Mouse (Mus musculus): ENCODE measurements at regions not wholly inside any gene's neighbourhood (a gene's known extent, or its start where the extent isn't known, plus 50 kb on each side); places are given as distances from the start of the nearest gene placed in this dataset.

GRCm38 (mm10) chr3:58317240-58317639 is 97.3 kb upstream of the Tsc22d2 start:
- DNase-seq, result no peak

- peak; percentile 42 to 75 for DNase-seq
These were observed 95.8 kb upstream of the Tsc22d2 start for GRCm38 (mm10) chr3:58318756-58319155.

GRCm38 (mm10) chr3:58319463-58319862 is 95.1 kb upstream of the Tsc22d2 start:
- no peak for DNase-seq

- DNase-seq, result no peak
These were observed 93.7 kb upstream of the Tsc22d2 start for GRCm38 (mm10) chr3:58320812-58321211.

GRCm38 (mm10) chr3:58322322-58322721 is 92.2 kb upstream of the Tsc22d2 start:
- no peak for DNase-seq

GRCm38 (mm10) chr3:58327721-58328120 is 86.8 kb upstream of the Tsc22d2 start:
- no peak for DNase-seq

- DNase-seq, result peak; percentile 32 to 63
These were observed 84.3 kb upstream of the Tsc22d2 start for GRCm38 (mm10) chr3:58330186-58330585.

- DNase-seq, result no peak
These were observed 80.5 kb upstream of the Tsc22d2 start for GRCm38 (mm10) chr3:58333997-58334396.

GRCm38 (mm10) chr3:58335277-58335676 is 79.2 kb upstream of the Tsc22d2 start:
- DNase-seq, result no peak

- no peak for DNase-seq
These were observed 78.4 kb upstream of the Tsc22d2 start for GRCm38 (mm10) chr3:58336135-58336534.

GRCm38 (mm10) chr3:58336590-58336989 is 77.9 kb upstream of the Tsc22d2 start:
- no peak for DNase-seq

GRCm38 (mm10) chr3:58338976-58339375 is 75.5 kb upstream of the Tsc22d2 start:
- DNase-seq, result no peak

- no peak for DNase-seq
These were observed 72.4 kb upstream of the Tsc22d2 start for GRCm38 (mm10) chr3:58342096-58342495.

GRCm38 (mm10) chr3:58362563-58362962 is 52.0 kb upstream of the Tsc22d2 start:
- no peak for DNase-seq

- DNase-seq, result no peak
These were observed 50.0 kb upstream of the Tsc22d2 start for GRCm38 (mm10) chr3:58364526-58364925.

All from kidney, postnatal 25 days (tissue).